Mouse (Mus musculus): ENCODE data around the gene Zc3h7a. TPM values are rescaled to one million over a fixed set of nuclear protein-coding genes. Genes with fewer than 3 reads are reported as not detected.

Zc3h7a gene
- polyA plus RNA-seq, 1 experiment: 116 TPM

- no peaks in the 10 kb centered on the region for H3K9me3 ChIP-seq (replicated peaks; ENCODE audit: control insufficient read depth, insufficient read depth, low read length, poor library complexity, severe bottlenecking)
- TF ChIP-seq CTCF (IDR thresholded peaks at IDR 0.05; ENCODE audit: low read depth, low read length) (no peak), EP300 (IDR thresholded peaks at IDR 0.05; ENCODE audit: insufficient read depth, low read depth, low read length) (no peak), POLR2A (IDR thresholded peaks at IDR 0.05; ENCODE audit: insufficient read depth, low read length) (no peak)
- no peak overlapping the region for H3K27ac ChIP-seq (ENCODE audit: insufficient read depth, low read length)
- no peaks in the 10 kb centered on the region for H3K4me1 ChIP-seq (ENCODE audit: control insufficient read depth, insufficient read depth, low read length)
- H3K36me3 ChIP-seq (ENCODE audit: control insufficient read depth, insufficient read depth, low read length, poor library complexity, severe bottlenecking): peaks cover 13% of the 10 kb centered on the region; the same call in 1 of the 2 replicates
- no peaks in the 10 kb centered on the region for H3K27me3 ChIP-seq (ENCODE audit: control insufficient read depth, insufficient read depth, low read length, poor library complexity, severe bottlenecking)
- no peak overlapping the region for H3K9ac ChIP-seq (ENCODE audit: low read depth, poor library complexity, severe bottlenecking)
- no peak overlapping the region for H3K4me3 ChIP-seq (ENCODE audit: low read depth, low read length)
Observed at GRCm38 (mm10) chr16:11090836-11091570, 85.2 kb downstream of the Zc3h7a start.

GRCm38 (mm10) chr16:11086856-11087588 lies 89.2 kb downstream of the Zc3h7a start:
- H3K4me3 ChIP-seq (ENCODE audit: low read depth, low read length): no peak overlapping the region
- H3K27ac ChIP-seq (ENCODE audit: insufficient read depth, low read length): no peak overlapping the region
- H3K4me1 ChIP-seq (ENCODE audit: control insufficient read depth, insufficient read depth, low read length): no peaks in the 10 kb centered on the region
- TF ChIP-seq POLR2A (IDR thresholded peaks at IDR 0.05; ENCODE audit: insufficient read depth, low read length) (no peak), EP300 (IDR thresholded peaks at IDR 0.05; ENCODE audit: insufficient read depth, low read depth, low read length) (no peak), CTCF (IDR thresholded peaks at IDR 0.05; ENCODE audit: low read depth, low read length) (no peak)
- no peaks in the 10 kb centered on the region for H3K27me3 ChIP-seq (ENCODE audit: control insufficient read depth, insufficient read depth, low read length, poor library complexity, severe bottlenecking)
- no peaks in the 10 kb centered on the region for H3K9me3 ChIP-seq (replicated peaks; ENCODE audit: control insufficient read depth, insufficient read depth, low read length, poor library complexity, severe bottlenecking)
- H3K9ac ChIP-seq (ENCODE audit: low read depth, poor library complexity, severe bottlenecking): no peak overlapping the region
- peaks cover 19% of the 10 kb centered on the region for H3K36me3 ChIP-seq (ENCODE audit: control insufficient read depth, insufficient read depth, low read length, poor library complexity, severe bottlenecking)

Other genes starting within 250 kb of the Zc3h7a start
- gene Snn, start 115.4 kb downstream of the Zc3h7a start, polyA plus RNA-seq (2011; ENCODE audit: insufficient read depth, insufficient read length, low read depth, missing spikeins): 16.1 and 17.7 TPM in 2 replicates
- gene Litaf, start 110.2 kb downstream of the Zc3h7a start, polyA plus RNA-seq (2011; ENCODE audit: insufficient read depth, insufficient read length, low read depth, missing spikeins): 102 and 112 TPM in 2 replicates
- 21.1 and 22.5 TPM in 2 replicates for gene Txndc11, start 41.7 kb downstream of the Zc3h7a start, polyA plus RNA-seq (2011; ENCODE audit: insufficient read depth, insufficient read length, low read depth, missing spikeins)
- gene Rsl1d1, start 26.9 kb upstream of the Zc3h7a start, polyA plus RNA-seq (2011; ENCODE audit: insufficient read depth, insufficient read length, low read depth, missing spikeins): 341 and 391 TPM in 2 replicates
- gene Gspt1, start 77.9 kb upstream of the Zc3h7a start, polyA plus RNA-seq (2011; ENCODE audit: insufficient read depth, insufficient read length, low read depth, missing spikeins): 267 and 290 TPM in 2 replicates
- not detected in 2 replicates for gene Tnfrsf17, start 137.4 kb upstream of the Zc3h7a start, polyA plus RNA-seq (2011; ENCODE audit: insufficient read depth, insufficient read length, low read depth, missing spikeins)
- 9.2 and 10.5 TPM in 2 replicates for gene Snx29, start 146.5 kb upstream of the Zc3h7a start, polyA plus RNA-seq (2011; ENCODE audit: insufficient read depth, insufficient read length, low read depth, missing spikeins)